Mouse (Mus musculus): ENCODE measurements at regions not wholly inside any gene's neighbourhood (a gene's known extent, or its start where the extent isn't known, plus 50 kb on each side); places are given as distances from the start of the nearest gene placed in this dataset.

- no peak for DNase-seq (ENCODE audit: low read depth)
These were observed 320.2 kb upstream of the Ubash3b start for GRCm38 (mm10) chr9:41481611-41482266.

DNA sequence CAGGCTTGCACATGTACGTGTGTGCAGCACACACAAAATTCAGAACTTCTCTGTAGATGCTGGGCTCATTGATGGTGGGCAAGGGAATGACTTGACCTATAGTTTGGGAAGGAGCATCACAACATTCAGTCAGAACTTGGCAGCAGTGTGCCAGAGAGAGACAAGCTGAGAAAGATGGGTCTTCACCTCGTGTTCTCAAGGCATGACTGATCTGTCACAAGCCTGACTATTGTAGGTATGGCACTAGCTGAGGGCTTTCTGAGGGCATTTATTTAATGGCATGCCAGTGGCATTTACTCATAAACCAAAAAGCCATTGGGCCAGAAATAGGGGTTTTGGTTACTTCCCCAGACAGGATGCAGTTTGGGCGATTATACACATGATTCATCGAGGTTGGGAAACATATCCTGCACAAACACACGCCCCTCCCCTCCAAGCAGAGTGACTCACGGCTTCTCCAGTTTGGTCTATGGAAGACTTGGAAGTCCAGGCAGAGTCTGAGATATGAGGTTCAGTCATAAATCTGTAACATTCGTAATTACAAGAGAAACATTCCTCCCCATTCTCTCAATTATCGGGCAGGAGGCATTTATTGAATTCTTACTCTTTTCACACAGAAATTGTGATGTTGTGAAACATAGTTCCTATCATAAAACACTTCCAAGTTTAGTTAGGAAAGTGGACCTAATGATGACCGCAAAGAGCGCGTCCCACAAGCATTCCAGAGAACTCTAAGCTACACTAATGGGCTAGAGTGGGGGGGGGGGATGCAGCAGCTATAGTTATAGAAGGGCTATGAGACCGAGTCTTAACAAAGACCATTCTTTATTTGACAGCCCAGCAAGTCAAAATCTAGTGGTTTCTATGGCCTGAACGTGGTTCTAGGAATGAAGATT lies 318.6 kb upstream of the Ubash3b start:
- DNase-seq (ENCODE audit: low read depth) = no peak

DNA sequence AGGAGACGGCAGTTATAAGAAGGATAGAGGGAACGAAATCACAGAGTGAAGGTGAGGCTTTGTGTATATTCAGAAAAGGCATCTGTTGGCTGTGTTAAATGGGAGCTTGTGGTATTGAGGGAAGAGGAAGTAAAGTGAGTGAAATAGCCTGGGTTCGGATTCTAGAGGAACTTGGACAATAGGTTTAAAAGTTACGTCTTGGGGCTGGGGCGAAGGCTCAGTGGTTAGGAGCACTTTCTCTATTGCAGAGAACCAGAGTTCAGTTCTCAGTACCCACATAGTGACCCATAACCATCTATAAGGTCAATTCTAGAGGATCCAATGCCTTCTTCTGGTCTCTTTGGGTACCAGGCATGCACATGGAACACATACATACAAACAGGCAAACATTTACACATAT lies 317.6 kb upstream of the Ubash3b start:
- DNase-seq (ENCODE audit: low read depth) = no peak

DNA sequence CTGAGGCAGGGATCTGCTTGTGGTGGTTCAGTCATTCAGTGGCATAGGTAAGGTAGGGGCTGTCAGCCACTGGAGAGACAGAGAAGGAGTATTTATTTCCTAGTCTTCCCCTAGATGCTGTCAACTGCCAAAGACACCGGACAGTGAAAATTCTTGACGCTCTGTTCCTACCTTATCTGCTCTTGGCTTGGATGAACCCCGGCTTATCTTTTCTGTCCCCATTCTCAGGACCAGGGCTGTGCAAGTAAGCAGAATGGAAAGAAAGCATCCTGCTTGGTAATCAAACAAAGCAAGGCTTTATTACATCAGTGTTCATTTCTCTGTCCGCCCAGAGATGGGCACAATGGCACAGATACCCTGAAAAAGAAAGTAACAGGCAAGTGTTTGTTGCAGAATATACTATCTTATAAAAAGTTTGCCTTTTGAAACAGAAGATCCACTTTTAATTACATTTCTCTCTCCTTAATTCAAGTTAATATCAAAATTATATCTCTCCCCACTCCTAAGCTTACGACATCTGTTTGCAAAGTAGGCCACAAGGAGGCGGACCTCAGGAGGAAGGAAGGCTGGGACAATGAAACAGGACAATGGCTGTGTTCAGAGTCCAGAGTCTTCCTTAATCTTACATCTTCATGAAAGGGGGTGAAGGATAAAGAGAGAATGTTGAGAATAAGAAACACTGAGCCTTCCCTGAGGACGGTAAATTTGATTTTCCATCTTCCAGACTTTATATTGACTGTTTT lies 316.8 kb upstream of the Ubash3b start:
- no peak for DNase-seq (ENCODE audit: low read depth)

DNA sequence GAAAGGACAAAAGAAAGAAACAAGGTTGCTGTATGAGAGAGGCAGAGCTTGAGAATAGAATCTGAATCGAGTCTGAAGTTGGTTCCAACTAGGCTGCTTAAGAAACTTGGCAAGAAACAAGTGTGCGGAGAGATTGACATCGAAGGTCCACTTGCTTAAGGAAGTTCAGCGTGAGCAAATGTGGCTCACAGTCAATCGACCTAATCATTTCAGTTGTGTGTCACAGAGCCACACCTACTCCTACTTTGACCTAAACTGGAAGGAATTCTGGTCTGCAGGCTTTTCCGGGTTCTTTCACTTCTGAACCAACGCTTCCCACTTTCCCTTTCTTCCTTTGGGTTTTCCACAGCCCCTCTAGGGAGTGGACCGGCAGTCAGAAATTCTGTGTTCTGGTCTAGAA lies 313.8 kb upstream of the Ubash3b start:
- no peak for DNase-seq (ENCODE audit: low read depth)

GRCm38 (mm10) chr9:41474945-41475297 lies 313.4 kb upstream of the Ubash3b start:
- no peak for DNase-seq (ENCODE audit: low read depth)

GRCm38 (mm10) chr9:41474244-41474944 lies 312.9 kb upstream of the Ubash3b start:
- peak; percentile 36 for DNase-seq (ENCODE audit: low read depth)

- no peak for DNase-seq (ENCODE audit: low read depth)
These were observed 312.0 kb upstream of the Ubash3b start for GRCm38 (mm10) chr9:41473506-41473905.

DNA sequence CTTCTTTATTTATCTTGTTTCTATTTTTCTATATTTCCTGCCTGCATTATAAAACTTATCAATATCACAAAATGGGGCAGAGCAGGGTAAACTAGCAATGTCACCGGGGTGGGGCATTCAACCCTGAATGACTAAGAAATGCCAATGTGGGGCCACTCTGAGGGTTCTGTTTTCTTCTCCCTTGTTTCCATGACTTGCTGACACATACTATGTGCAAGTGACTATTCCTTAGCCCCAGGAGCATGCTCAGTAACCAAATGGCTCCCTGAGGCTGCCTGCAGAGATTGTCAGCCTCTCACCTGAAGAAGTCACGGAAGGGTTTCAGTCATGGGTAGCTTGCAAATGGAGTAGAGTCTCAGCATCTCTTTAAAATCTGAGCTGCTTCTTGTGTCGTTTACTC lies 309.8 kb upstream of the Ubash3b start:
- no peak for DNase-seq (ENCODE audit: low read depth)

GRCm38 (mm10) chr9:41470010-41470409 lies 308.5 kb upstream of the Ubash3b start:
- no peak for DNase-seq (ENCODE audit: low read depth)

- no peak for DNase-seq (ENCODE audit: low read depth)
These were observed 307.9 kb upstream of the Ubash3b start for GRCm38 (mm10) chr9:41469414-41469813.

- DNase-seq (ENCODE audit: low read depth) = no peak
These were observed 302.7 kb upstream of the Ubash3b start for GRCm38 (mm10) chr9:41464057-41464685.

GRCm38 (mm10) chr9:41461742-41462141 lies 300.2 kb upstream of the Ubash3b start:
- peak; percentile 69 for DNase-seq (ENCODE audit: low read depth)

GRCm38 (mm10) chr9:41460709-41461108 lies 299.2 kb upstream of the Ubash3b start:
- no peak for DNase-seq (ENCODE audit: low read depth)

- no peak for DNase-seq (ENCODE audit: low read depth)
These were observed 295.5 kb upstream of the Ubash3b start for GRCm38 (mm10) chr9:41457003-41457402.

GRCm38 (mm10) chr9:41451738-41452137 lies 290.2 kb upstream of the Ubash3b start:
- no peak for DNase-seq (ENCODE audit: low read depth)

DNA sequence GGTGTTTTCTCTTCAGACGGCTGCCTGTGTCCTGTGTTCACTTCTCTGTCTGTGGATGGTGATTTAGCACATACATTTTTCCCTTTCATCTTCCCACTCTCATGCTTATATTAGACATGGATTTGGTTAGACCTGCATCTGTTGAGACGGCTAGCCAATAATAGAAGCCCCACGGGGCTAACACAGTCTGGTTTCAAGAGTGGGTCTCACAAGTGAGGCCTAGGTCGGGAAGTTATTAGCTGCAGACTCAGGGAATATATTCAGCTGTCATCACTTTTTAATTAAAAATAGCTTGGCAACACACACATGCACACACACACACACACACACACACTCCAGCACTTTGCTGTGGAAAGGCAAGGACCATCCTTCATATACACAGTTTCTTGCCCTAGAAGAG lies 287.7 kb upstream of the Ubash3b start:
- DNase-seq (ENCODE audit: low read depth) = no peak

DNA sequence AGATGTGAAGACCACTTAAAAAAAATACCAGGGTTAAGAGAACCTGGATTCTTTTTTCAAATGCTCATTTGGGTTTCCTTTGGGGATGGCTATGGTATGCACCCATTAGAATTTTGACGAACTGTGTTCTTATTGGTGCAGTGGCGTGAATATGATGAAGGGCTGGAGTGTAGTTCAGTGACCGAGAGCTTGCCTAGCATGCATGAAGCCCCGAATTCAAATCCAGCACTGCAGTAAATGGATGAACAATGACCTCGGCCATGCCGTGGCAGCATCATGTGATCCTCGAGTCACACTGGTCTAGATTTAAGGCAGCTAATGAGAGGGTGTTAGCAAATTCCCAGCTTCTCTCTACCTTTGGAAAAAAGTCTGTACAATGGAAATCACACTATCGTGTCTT lies 286.4 kb upstream of the Ubash3b start:
- no peak for DNase-seq (ENCODE audit: low read depth)

GRCm38 (mm10) chr9:41447211-41447875 lies 285.8 kb upstream of the Ubash3b start:
- no peak for DNase-seq (ENCODE audit: low read depth)

DNA sequence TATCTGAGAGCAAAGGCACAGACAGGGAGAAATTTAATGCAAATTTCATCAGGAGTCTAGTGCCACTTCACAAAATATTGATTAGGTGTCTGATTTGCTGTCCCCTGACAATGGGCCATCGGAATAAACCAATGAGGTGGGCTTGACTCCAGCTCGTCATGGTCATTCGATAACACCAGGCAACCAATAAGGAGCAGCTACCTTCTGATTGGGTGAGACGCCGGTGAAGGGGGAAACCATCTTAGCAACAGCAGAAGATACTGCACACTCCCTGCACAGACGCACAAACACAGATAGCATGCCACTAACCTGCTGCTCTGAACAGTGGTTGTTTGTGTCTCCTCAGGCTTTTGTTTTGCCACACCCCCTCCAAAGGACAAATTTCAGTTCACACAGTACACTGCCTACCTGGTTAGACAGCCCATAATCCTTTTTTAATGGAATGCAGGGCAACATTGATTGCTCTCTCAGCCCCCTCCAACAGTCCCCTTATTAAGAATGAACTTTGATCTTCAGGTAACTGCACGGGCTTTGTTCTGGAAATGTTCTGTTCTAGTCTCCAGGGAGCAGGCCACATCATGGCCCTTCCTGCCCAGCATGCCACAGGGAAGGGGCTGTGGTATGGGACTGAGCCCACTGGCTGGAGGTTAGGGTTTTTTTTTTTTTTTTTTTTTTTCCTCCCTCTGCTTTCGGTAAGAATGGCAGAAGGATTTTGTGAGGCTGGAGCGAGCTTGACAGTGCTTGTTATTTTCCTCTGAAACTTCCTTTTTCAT lies 285.1 kb upstream of the Ubash3b start:
- no peak for DNase-seq (ENCODE audit: low read depth)

Data from naive thymus-derived CD4-positive, alpha-beta T cell, adult 2 months (primary cell).